Mouse (Mus musculus): Measurements from ENCODE around the gene Ces1a.
A peak's percentile ranks its signal among the peaks of the same experiment; 100 is the strongest.

Ces1a gene

DNA sequence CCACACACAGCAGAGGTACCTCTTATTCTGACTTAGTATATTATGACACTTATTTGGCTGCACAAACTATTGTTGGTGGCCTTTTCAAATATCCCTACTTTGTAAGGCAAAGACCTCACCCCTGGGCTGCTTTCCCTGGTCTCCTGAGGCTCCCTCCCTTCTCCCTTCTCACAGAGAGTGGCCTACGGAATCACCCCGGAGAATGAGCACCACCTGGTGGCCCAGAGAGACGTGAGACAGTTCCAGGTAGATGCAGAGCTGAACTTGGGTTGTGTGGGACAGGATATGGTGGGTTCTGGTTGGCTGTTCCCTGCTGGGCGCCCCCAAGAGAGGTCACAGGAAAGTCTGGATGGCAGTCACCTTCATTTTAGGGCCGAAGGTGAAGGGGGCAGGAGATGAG is 51.2 kb downstream of the Ces1a start:
- DNase-seq (ENCODE audit: low read depth, low spot score) = peak; percentile 35

DNA sequence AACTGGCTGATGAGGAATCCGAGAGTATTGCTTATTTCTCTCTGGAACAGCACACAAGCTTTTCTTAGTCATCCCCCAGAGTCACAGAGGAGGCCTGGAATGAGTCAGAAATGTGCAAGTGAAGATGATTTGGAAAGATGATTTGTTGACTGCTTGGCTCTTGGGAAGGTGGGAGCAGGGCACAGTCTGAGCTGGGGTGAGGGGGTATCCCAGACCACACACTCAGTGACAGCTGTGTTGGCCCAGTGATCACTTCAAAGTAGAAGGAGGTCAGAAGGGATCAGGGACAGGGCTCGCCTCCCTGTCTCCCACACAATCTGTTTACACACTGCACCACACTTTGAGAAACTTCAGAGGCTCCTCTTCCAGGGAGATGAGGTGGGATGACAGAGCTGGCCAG is 63.6 kb downstream of the Ces1a start:
- DNase-seq (ENCODE audit: low read depth, low spot score) = no peak

DNA sequence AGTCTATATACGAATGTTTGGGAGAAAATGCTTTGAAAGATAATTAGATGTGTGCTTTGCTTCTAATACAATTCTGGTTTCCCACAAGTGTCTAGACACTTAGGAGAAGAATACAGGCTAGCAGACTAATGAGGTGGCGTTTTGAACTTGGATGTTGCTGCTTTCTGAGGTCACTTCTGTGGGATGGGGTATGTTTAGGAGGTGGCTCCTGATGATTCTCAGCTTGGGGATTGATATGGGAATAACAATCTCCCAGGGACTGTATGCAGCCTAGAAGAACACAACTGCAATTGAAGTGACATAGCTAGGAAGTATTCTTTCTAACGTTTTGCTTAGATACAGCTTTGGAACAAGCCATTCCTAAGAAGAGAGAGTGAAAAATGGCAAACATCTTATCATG is 65.5 kb downstream of the Ces1a start:
- DNase-seq (ENCODE audit: low read depth, low spot score) = no peak

- DNase-seq (ENCODE audit: low read depth, low spot score) = no peak
These were observed 71.3 kb downstream of the Ces1a start for GRCm38 (mm10) chr8:92976656-92977055.

DNA sequence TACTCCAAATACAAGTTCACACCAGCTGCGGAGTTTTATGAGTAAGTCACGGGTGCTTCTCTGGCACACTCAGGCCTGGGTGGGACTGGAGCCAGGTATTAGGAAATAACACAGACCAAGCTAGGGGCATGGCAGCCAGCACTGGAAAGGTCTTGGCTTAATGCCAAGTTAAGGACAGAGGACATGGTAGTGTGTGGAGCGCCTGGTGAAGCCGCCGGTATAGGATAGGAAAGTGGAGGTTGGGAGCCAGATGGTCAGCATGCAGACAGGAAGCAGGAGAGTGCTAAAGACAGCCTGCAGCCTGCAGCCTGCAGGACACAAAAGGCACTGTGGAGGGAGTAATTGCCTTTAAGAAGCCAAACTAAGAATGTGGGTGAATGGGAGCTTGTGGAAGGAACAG is 75.0 kb downstream of the Ces1a start:
- no peak for DNase-seq (ENCODE audit: low read depth, low spot score)

Measured in ZHBTc4 (cell line).